Mouse (Mus musculus): ENCODE data around the gene Mtrf1l.
A peak's percentile ranks its signal among the peaks of the same experiment; 100 is the strongest.

Mtrf1l gene

GRCm38 (mm10) chr10:5804691-5805156, 19.0 kb downstream of the Mtrf1l start:
- peak; percentile 34 for DNase-seq (ENCODE audit: low read depth, low spot score)

GRCm38 (mm10) chr10:5803739-5804138, 20.0 kb downstream of the Mtrf1l start:
- DNase-seq (ENCODE audit: low read depth, low spot score): no peak

- no peak for DNase-seq (ENCODE audit: low read depth, low spot score)
Measured at GRCm38 (mm10) chr10:5802866-5803265, 20.8 kb downstream of the Mtrf1l start.

- DNase-seq (ENCODE audit: low read depth, low spot score): no peak
Measured at GRCm38 (mm10) chr10:5800490-5800889, 23.2 kb downstream of the Mtrf1l start.

GRCm38 (mm10) chr10:5798069-5798468, 25.6 kb downstream of the Mtrf1l start:
- no peak for DNase-seq (ENCODE audit: low read depth, low spot score)

GRCm38 (mm10) chr10:5790657-5791056, 33.1 kb downstream of the Mtrf1l start:
- DNase-seq (ENCODE audit: low read depth, low spot score): peak; percentile 41

- peak; percentile 43 for DNase-seq (ENCODE audit: low read depth, low spot score)
Measured at GRCm38 (mm10) chr10:5786923-5787322, 36.8 kb downstream of the Mtrf1l start.

Measured in mesoderm, embryonic 11.5 days (tissue).